23 mouse cellular contexts compared by ENCODE assay signal in the genomic region with DNA sequence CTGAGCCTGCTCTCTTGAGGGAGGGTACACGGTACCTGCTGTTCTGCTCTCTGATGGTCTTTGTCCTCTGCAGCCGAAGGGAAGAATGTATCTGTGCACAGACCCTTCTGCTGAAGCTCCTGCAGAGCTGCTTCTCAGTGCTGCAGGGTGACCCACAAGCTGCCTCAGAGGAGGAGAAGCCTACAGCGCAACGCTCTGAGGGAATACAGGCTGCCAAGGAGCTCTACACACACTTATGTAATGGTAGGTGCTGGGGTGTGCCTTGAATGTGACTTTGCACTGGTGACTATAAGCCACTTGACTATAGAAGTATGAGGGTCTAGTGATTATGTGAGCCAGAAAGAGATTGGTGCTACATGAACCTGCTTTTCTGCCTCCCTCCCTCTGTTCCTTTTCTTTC. TPM values are rescaled to one million over a fixed set of nuclear protein-coding genes. Genes with fewer than 3 reads are reported as not detected.
DNase-seq lines count a peak whose midpoint lies in the region; ATAC-seq lines count a peak whose summit lies in the region.
"Had no signal": no experiment of that assay in that cellular context is flagged by ENCODE, and none has a peak within 500 bp of the region (broad histone marks: within the 10 kb centered on the region; RNA-seq: fewer than 3 reads in every experiment).

No protein-coding gene starts in this region.

- H3K9ac ChIP-seq in forebrain, embryonic 15.5 days (replicated peaks) = no peak overlapping the region
- H3K9ac ChIP-seq: forebrain, embryonic 13.5 days; heart, embryonic 12.5 days; hindbrain, embryonic 12.5 days had no signal

- intact Hi-C loops in left cerebral cortex, postnatal 4 days (cut with DNase I) = loop anchor here (10.0 kb wide), 2 partner anchors 62 to 118 kb away; no protein-coding TSS in a partner anchor

- no peak overlapping the region for H3K4me2 ChIP-seq in forebrain, embryonic 15.5 days (replicated peaks)
- H3K4me2 ChIP-seq: forebrain, embryonic 13.5 days; heart, embryonic 12.5 days; hindbrain, embryonic 12.5 days had no signal

- H3K36me3 ChIP-seq in forebrain, embryonic 15.5 days = peaks cover 78% of the 10 kb centered on the region

- no peaks in the 10 kb centered on the region for H3K27me3 ChIP-seq in forebrain, embryonic 15.5 days
- H3K27me3 ChIP-seq: CH12.LX; forebrain, embryonic 13.5 days; heart, embryonic 12.5 days; hindbrain, embryonic 12.5 days; Patski had no signal

- WGBS in forebrain, embryonic 15.5 days = 90% methylated on average over 4 of the region's 4 CpGs

- DNase-seq in frontal cortex, postnatal 36 days (ENCODE audit: low spot score in 2 of 2) = peak; percentile 39 to 47
- DNase-seq in frontal cortex, postnatal 25 days (ENCODE audit: low spot score in 2 of 2) = no peak
- DNase-seq in left cerebral cortex, adult 18-20 months (ENCODE audit: low spot score in 2 of 2) = peak; percentile 15 to 49
- DNase-seq in left cerebral cortex, postnatal 4 days = no peak
- DNase-seq in right cerebral cortex, postnatal 25 days = peak; percentile 21
- no peak for DNase-seq in right cerebral cortex, postnatal 10 days (ENCODE audit: low spot score in 2 of 2)
- DNase-seq: adrenal gland, postnatal 14 days; cerebellum, adult 18-20 months; cerebellum, adult 9-11 months; cerebellum, postnatal 36 days; gastrocnemius, postnatal 10 days; heart, adult 2 months; heart, postnatal 36 days had no signal

- H3K9me3 ChIP-seq in forebrain, embryonic 15.5 days = no peaks in the 10 kb centered on the region
- H3K9me3 ChIP-seq: embryonic facial prominence, embryonic 10.5 days; forebrain, embryonic 13.5 days; heart, embryonic 12.5 days; hindbrain, embryonic 12.5 days had no signal

- no peak overlapping the region for H3K4me3 ChIP-seq in forebrain, embryonic 15.5 days
- H3K4me3 ChIP-seq: embryonic facial prominence, embryonic 10.5 days; forebrain, embryonic 13.5 days; heart, adult 2 months; heart, embryonic 12.5 days; hindbrain, embryonic 12.5 days had no signal

- H3K4me1 ChIP-seq in forebrain, embryonic 15.5 days = no peaks in the 10 kb centered on the region
- H3K4me1 ChIP-seq: embryonic facial prominence, embryonic 10.5 days; forebrain, embryonic 13.5 days; heart, embryonic 12.5 days; hindbrain, embryonic 12.5 days had no signal

- H3K27ac ChIP-seq in forebrain, embryonic 15.5 days (replicated peaks) = no peak overlapping the region
- H3K27ac ChIP-seq: embryonic facial prominence, embryonic 10.5 days; forebrain, embryonic 13.5 days; heart, adult 2 months; hindbrain, embryonic 12.5 days had no signal

- no peak for ATAC-seq in forebrain, embryonic 15.5 days (replicated peaks)
- ATAC-seq: activated CD4-positive, CD25-positive, alpha-beta regulatory T cell, adult 4 months; forebrain, embryonic 13.5 days; hindbrain, embryonic 16.5 days; inflammation-experienced regulatory T-cells, adult 6 months; Patski had no signal

RNA-seq across cellular contexts. Expression of a gene that starts 57.1 kb away (rescaled TPM):
- total RNA-seq in left cerebral cortex, adult 18-20 months (2021) = 10 to 100 TPM; 37.3 to 43.8 TPM
- total RNA-seq in left cerebral cortex, postnatal 4 days (2021) = 10 to 100 TPM; 56.1 to 57.1 TPM
- polyA plus RNA-seq in forebrain, embryonic 15.5 days (2015; fragmentation: Nextera tagmentation; extraction: Ambion mirVana) = 14.2 and 14.3 TPM in 2 replicates

RNA-seq across cellular contexts. Expression of a gene that starts 57.1 kb away (rescaled TPM):
- total RNA-seq in left cerebral cortex, adult 18-20 months (2021) = 10 to 100 TPM; 17.0 to 18.3 TPM
- 1 to 10 TPM; 6.5 to 7.3 TPM for total RNA-seq in left cerebral cortex, postnatal 4 days (2021)
- polyA plus RNA-seq in forebrain, embryonic 15.5 days (2015; fragmentation: Nextera tagmentation; extraction: Ambion mirVana) = 7.3 and 7.5 TPM in 2 replicates

Comparison
In these comparisons a context has a peak if more than half of its experiments do, and no peak if none do; other contexts are left out.
1. DNase-seq: peak in frontal cortex, postnatal 36 days (2 of 2), left cerebral cortex, adult 18-20 months (2 of 2) and right cerebral cortex, postnatal 25 days (single experiment); none in frontal cortex, postnatal 25 days (0 of 2), left cerebral cortex, postnatal 4 days (single experiment) and right cerebral cortex, postnatal 10 days (0 of 2).